21 mouse cellular contexts compared by ENCODE assay signal in the genomic region with DNA sequence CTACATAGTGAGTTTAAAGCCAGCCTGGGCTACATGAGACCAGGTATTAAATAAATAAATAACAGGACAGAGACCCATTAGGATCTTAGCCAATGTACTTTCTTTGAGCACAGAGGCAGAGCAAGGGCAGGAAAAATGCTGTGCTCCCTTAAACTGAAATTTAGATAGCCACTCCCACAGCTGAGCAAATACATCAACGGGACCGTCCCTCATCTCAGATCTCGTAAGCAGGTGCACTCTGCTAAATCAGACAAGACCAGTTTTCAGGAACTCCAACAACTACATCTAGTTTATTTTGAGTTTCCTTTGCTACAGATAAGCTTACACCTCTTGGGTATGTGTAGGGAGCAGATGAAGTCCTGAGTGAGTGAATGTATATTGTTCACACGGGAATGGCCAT. TPM values are rescaled to one million over a fixed set of nuclear protein-coding genes. Genes with fewer than 3 reads are reported as not detected.
A peak's percentile ranks its signal among the peaks of the same experiment; 100 is the strongest.
DNase-seq lines count a peak whose midpoint lies in the region; ATAC-seq and TF ChIP-seq lines count a peak whose summit lies in the region.
"Had no signal": no experiment of that assay in that cellular context is flagged by ENCODE, and none has a peak within 500 bp of the region (broad histone marks: within the 10 kb centered on the region; RNA-seq: fewer than 3 reads in every experiment).

No protein-coding gene starts in this region.

- peak overlapping the region; percentile 12; the same call in 1 of the 2 replicates for H3K27ac ChIP-seq in spleen, adult 2 months (ENCODE audit: insufficient read depth, low read length)
- H3K27ac ChIP-seq in CH12.LX (ENCODE audit: insufficient read depth, low read depth), result peak overlapping the region; percentile 34; the same call in 1 of the 2 replicates
- H3K27ac ChIP-seq: embryonic facial prominence, embryonic 12.5 days; forebrain, embryonic 15.5 days; heart, embryonic 10.5 days; hindbrain, embryonic 13.5 days; hindbrain, postnatal 0 days had no signal

- ATAC-seq in inflammation-experienced regulatory T-cells, adult 6 months, result peak; percentile 70
- ATAC-seq: forebrain, embryonic 15.5 days; hindbrain, postnatal 0 days; intestine, embryonic 16.5 days; Patski had no signal

- WGBS in spleen, adult 2 months, result 50% methylated on average over 4 of the region's 4 CpGs

- no peak; the same call in 1 of the 2 replicates for TF ChIP-seq EP300 in CH12.LX (IDR thresholded peaks at IDR 0.05; ENCODE audit: low read length)

- no peak overlapping the region for H3K9ac ChIP-seq in CH12.LX (ENCODE audit: insufficient read depth, low read depth)
- H3K9ac ChIP-seq: embryonic facial prominence, embryonic 12.5 days; forebrain, embryonic 15.5 days; hindbrain, embryonic 13.5 days had no signal

- in situ Hi-C loops in CH12.LX (cut with MboI; ENCODE audit: low pct_ligation_motif_present, low pct_unique_long_range_greater_than_20kb, low sequenced_read_pairs), result no loop called here

- DNase-seq in spleen, adult 2 months (ENCODE audit: low read depth in 1 of 2, low spot score in 2 of 2), result peak in 1 of 2 experiments; percentile 15
- no peak for DNase-seq in spleen, adult 12 weeks (ENCODE audit: low spot score)
- DNase-seq in CH12.LX (ENCODE audit: extremely low read depth), result peak; percentile 74
- DNase-seq in layer of hippocampus, postnatal 10 days (ENCODE audit: low spot score in 2 of 2), result no peak
- DNase-seq in left cerebral cortex, postnatal 36 days (ENCODE audit: low spot score in 2 of 2), result no peak
- no peak for DNase-seq in heart, postnatal 25 days (ENCODE audit: low spot score)
- DNase-seq: adrenal gland, adult 8-10 months; cerebellum, adult 11 months; cerebellum, adult 8-10 months; cerebellum, postnatal 14 days; heart, adult 18-20 months; heart, postnatal 10 days had no signal

- no peak for TF ChIP-seq POLR2A in spleen, adult 2 months (IDR thresholded peaks at IDR 0.05; ENCODE audit: low read depth, low read length)
- no peak for TF ChIP-seq POLR2A in CH12.LX (IDR thresholded peaks at IDR 0.05; ENCODE audit: low read depth, low read length)

- H3K36me3 ChIP-seq in spleen, adult 2 months (ENCODE audit: control insufficient read depth, insufficient read depth, low read length), result no peaks in the 10 kb centered on the region
- H3K36me3 ChIP-seq in CH12.LX (replicated peaks in 1 of 2; ENCODE audit: control insufficient read depth in 1 of 2, insufficient read depth in 1 of 2, low read length in 1 of 2), result no peaks in the 10 kb centered on the region
- H3K36me3 ChIP-seq: embryonic facial prominence, embryonic 12.5 days; forebrain, embryonic 15.5 days; heart, embryonic 10.5 days; hindbrain, embryonic 13.5 days had no signal

- TF ChIP-seq CTCF in spleen, adult 2 months (IDR thresholded peaks at IDR 0.05; ENCODE audit: extremely low read depth, insufficient read depth, insufficient read length, insufficient replicate concordance), result no peak
- no peak for TF ChIP-seq CTCF in CH12.LX (conservative IDR thresholded peaks at IDR 0.05 in 1 of 2, IDR thresholded peaks at IDR 0.05 in 1 of 2; ENCODE audit: low read depth in 2 of 2, low read length in 2 of 2)

- no peak overlapping the region for H3K4me3 ChIP-seq in spleen, adult 2 months (ENCODE audit: extremely low read depth, insufficient read depth, insufficient read length)
- H3K4me3 ChIP-seq in CH12.LX (replicated peaks in 1 of 3; ENCODE audit: low read depth in 2 of 3, low read length in 2 of 3, poor library complexity in 1 of 3), result no peak overlapping the region
- H3K4me3 ChIP-seq: embryonic facial prominence, embryonic 12.5 days; forebrain, embryonic 15.5 days; heart, embryonic 10.5 days; hindbrain, embryonic 13.5 days had no signal

- dilution Hi-C loops in CH12.LX (cut with MboI; ENCODE audit: extremely low pct_ligation_motif_present, extremely low pct_unique_long_range_greater_than_20kb, low sequenced_read_pairs), result no loop called here

- H3K27me3 ChIP-seq in spleen, adult 2 months (ENCODE audit: control insufficient read depth, insufficient read depth, low read length), result no peaks in the 10 kb centered on the region
- no peaks in the 10 kb centered on the region for H3K27me3 ChIP-seq in CH12.LX (replicated peaks)
- H3K27me3 ChIP-seq: embryonic facial prominence, embryonic 12.5 days; forebrain, embryonic 15.5 days; hindbrain, embryonic 13.5 days; Patski had no signal

- intact Hi-C loops in left cerebral cortex, postnatal 36 days (cut with DNase I), result no loop called here
- intact Hi-C loops in heart, postnatal 25 days (cut with DNase I), result no loop called here

- no peak for TF ChIP-seq RAD21 in CH12.LX (IDR thresholded peaks at IDR 0.05; ENCODE audit: low read depth, low read length)

- H3K9me3 ChIP-seq in CH12.LX (replicated peaks; ENCODE audit: low read length), result peaks cover 2% of the 10 kb centered on the region
- H3K9me3 ChIP-seq: embryonic facial prominence, embryonic 12.5 days; forebrain, embryonic 15.5 days; heart, embryonic 10.5 days; hindbrain, embryonic 13.5 days had no signal

- peak overlapping the region; percentile 59; the same call in 1 of the 2 replicates for H3K4me2 ChIP-seq in CH12.LX (ENCODE audit: insufficient read depth, low read depth, poor library complexity, severe bottlenecking)
- H3K4me2 ChIP-seq: embryonic facial prominence, embryonic 12.5 days; forebrain, embryonic 15.5 days; hindbrain, embryonic 13.5 days had no signal

- no peaks in the 10 kb centered on the region for H3K4me1 ChIP-seq in spleen, adult 2 months (ENCODE audit: control insufficient read depth, insufficient read depth, insufficient read length)
- peaks cover 22 to 83% of the 10 kb centered on the region in 2 experiments for H3K4me1 ChIP-seq in CH12.LX (ENCODE audit: control insufficient read depth in 1 of 2, insufficient read depth in 2 of 2)

- H3K79me2 ChIP-seq in CH12.LX (replicated peaks; ENCODE audit: control insufficient read depth, extremely low read depth, insufficient read depth, poor library complexity, severe bottlenecking), result no peaks in the 10 kb centered on the region

TF ChIP-seq in CH12.LX, 34 proteins besides CTCF, POLR2A, EP300 and RAD21:
- TF ChIP-seq TBP (conservative IDR thresholded peaks at IDR 0.05; ENCODE audit: low read depth, low read length) (0 out of 2 replicates have a peak, but pooled peaks have one; percentile 47), MAFK (IDR thresholded peaks at IDR 0.05; ENCODE audit: insufficient replicate concordance, low read length) (no peak), ZKSCAN1 (IDR thresholded peaks at IDR 0.05; ENCODE audit: borderline replicate concordance, low read depth, low read length) (no peak), NELFE (IDR thresholded peaks at IDR 0.05; ENCODE audit: low read depth, low read length) (no peak), MAX (IDR thresholded peaks at IDR 0.05; ENCODE audit: low read length) (no peak), TCF12 (IDR thresholded peaks at IDR 0.05; ENCODE audit: low read depth, low read length) (peak; percentile 41; the same call in 1 of the 2 replicates)

RNA-seq across cellular contexts. Expression of a gene that starts 36.6 kb away (rescaled TPM):
- 3.0 and 3.1 TPM in 2 replicates for polyA plus RNA-seq in spleen, adult 2 months (2012; rRNA removed)
- total RNA-seq in CH12.LX (2012; rRNA removed) (34.9 and 39.1 TPM in 2 replicates), CH12.LX (2014; rRNA removed) (40.3 and 45.7 TPM in 2 replicates)
- 49.3 and 49.9 TPM in 2 replicates for polyA plus RNA-seq in CH12.LX (2012; ENCODE audit: insufficient read length, low read depth)
- 10 to 100 TPM; 12.8 to 16.2 (median 15.6) TPM for polyA plus RNA-seq in inflammation-experienced regulatory T-cells, adult 6 months (2017; shearing (Covaris generic))
- total RNA-seq in layer of hippocampus, postnatal 10 days (2021), result 10 to 100 TPM; 79.1 to 79.4 TPM
- 100 to 1,000 TPM; 122 to 152 TPM for total RNA-seq in left cerebral cortex, postnatal 36 days (2021)
- total RNA-seq in heart, postnatal 25 days (2021), result 10 to 100 TPM; 72.8 to 84.7 TPM

RNA-seq across cellular contexts. Expression of a gene that starts 47.3 kb away (rescaled TPM):
- 6.5 and 9.8 TPM in 2 replicates for polyA plus RNA-seq in spleen, adult 2 months (2012; rRNA removed)
- total RNA-seq in CH12.LX (2012; rRNA removed) (9.3 and 12.5 TPM in 2 replicates), CH12.LX (2014; rRNA removed) (17.5 and 20.0 TPM in 2 replicates)
- 30.2 and 36.1 TPM in 2 replicates for polyA plus RNA-seq in CH12.LX (2012; ENCODE audit: insufficient read length, low read depth)
- polyA plus RNA-seq in inflammation-experienced regulatory T-cells, adult 6 months (2017; shearing (Covaris generic)), result 1 to 10 TPM; 3.0 to 5.1 (median 5.0) TPM
- total RNA-seq in layer of hippocampus, postnatal 10 days (2021), result 10 to 100 TPM; 23.2 to 24.5 TPM
- total RNA-seq in left cerebral cortex, postnatal 36 days (2021), result 10 to 100 TPM; 32.4 to 37.5 TPM
- total RNA-seq in heart, postnatal 25 days (2021), result 10 to 100 TPM; 67.2 to 69.3 TPM

RNA-seq across cellular contexts. Expression of a gene that starts 57.4 kb away (rescaled TPM):
- polyA plus RNA-seq in spleen, adult 2 months (2012; rRNA removed), result 0.59 and 0.64 TPM in 2 replicates
- total RNA-seq in CH12.LX (2012; rRNA removed) (not detected in 2 replicates), CH12.LX (2014; rRNA removed) (not detected in 2 replicates)
- not detected in 2 replicates for polyA plus RNA-seq in CH12.LX (2012; ENCODE audit: insufficient read length, low read depth)
- polyA plus RNA-seq in inflammation-experienced regulatory T-cells, adult 6 months (2017; shearing (Covaris generic)), result 1 to 10 TPM in 1 of 3 experiments, under 1 TPM in 1, not detected in 1; 0.36 to 1.1 TPM
- total RNA-seq in layer of hippocampus, postnatal 10 days (2021), result under 1 TPM; 0.57 to 0.76 TPM
- total RNA-seq in left cerebral cortex, postnatal 36 days (2021), result 1 to 10 TPM; 1.5 to 1.9 TPM
- total RNA-seq in heart, postnatal 25 days (2021), result under 1 TPM; 0.31 TPM
- total RNA-seq: hematopoietic stem cell, adult 5-6 weeks had no signal
